Mouse (Mus musculus): Measurements from ENCODE around the gene H2-Q6.
A peak's percentile ranks its signal among the peaks of the same experiment; 100 is the strongest.
"Not testable (repeated sequence)": the region's sequence is repeated elsewhere in the genome, so short reads cannot be mapped to it uniquely, and the experiment has no call there.

DNA sequence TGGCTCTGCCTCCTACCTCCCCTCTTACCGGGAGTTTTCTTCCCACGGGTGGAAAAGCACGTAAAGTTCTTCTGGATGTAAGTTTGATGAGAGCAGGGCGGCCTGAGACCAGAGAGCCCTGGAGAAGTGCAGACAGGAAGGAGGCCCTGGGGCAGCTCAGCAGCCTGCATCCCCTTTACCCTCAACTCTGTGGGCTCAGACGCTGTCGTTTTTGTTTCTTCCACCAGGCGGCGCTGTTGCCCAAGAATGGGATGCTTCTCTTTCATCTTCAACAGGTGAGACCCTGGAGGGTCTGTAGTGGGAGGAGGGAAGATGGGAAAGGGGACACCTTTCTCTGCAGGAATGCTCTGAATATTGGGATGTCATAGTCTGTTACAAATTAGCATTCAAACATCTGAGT, 41.0 kb downstream of the H2-Q6 start:
- peak; percentile 83 for TF ChIP-seq CTCF (IDR thresholded peaks at IDR 0.05)
- not testable (repeated sequence) for TF ChIP-seq EP300 (IDR thresholded peaks at IDR 0.05)
